Mouse (Mus musculus): ENCODE results near the gene Clspn. TPM values are rescaled to one million over a fixed set of nuclear protein-coding genes. Genes with fewer than 3 reads are reported as not detected.

Gene Clspn
- polyA plus RNA-seq, 1 experiment from 2014 or later: 17.1 TPM

GRCm38 (mm10) chr4:126639339-126639738 is 82.6 kb downstream of the Clspn start:
- no peak for ATAC-seq (replicated peaks; ENCODE audit: insufficient number of reproducible peaks, insufficient read depth, low FRiP score, low read depth)
- 45% methylated on average over 7 of the region's 7 CpGs for WGBS
- H3K4me1 ChIP-seq (replicated peaks): no peaks in the 10 kb centered on the region
- H3K9ac ChIP-seq: no peak overlapping the region
- H3K4me2 ChIP-seq: no peak overlapping the region
- H3K9me3 ChIP-seq (replicated peaks): no peaks in the 10 kb centered on the region
- H3K4me3 ChIP-seq: no peak overlapping the region
- H3K27me3 ChIP-seq: peaks cover 19% of the 10 kb centered on the region
- H3K36me3 ChIP-seq: no peaks in the 10 kb centered on the region
- no peak overlapping the region for H3K27ac ChIP-seq

- Histone ChIP-seq H3K9me3 (replicated peaks) (no peaks in the 10 kb centered on the region), H3K4me1 (replicated peaks) (no peaks in the 10 kb centered on the region), H3K27me3 (peaks cover 11% of the 10 kb centered on the region; the same call in 1 of the 2 replicates), H3K9ac (no peak overlapping the region), H3K36me3 (no peaks in the 10 kb centered on the region), H3K4me2 (no peak overlapping the region), H3K27ac (no peak overlapping the region), H3K4me3 (no peak overlapping the region)
- 32% methylated on average over 9 of the region's 9 CpGs for WGBS
- no peak for ATAC-seq (replicated peaks; ENCODE audit: insufficient number of reproducible peaks, insufficient read depth, low FRiP score, low read depth)
These were observed 85.2 kb downstream of the Clspn start for GRCm38 (mm10) chr4:126641901-126642300.

Small RNA genes lying within 50 kb of the gene (microRNA-seq; reads per million reads assigned to microRNA genes)
- not detected for gene Mir7119

Other genes with a start within 250 kb of the Clspn start
- gene Adprhl2, start 235.2 kb upstream of the Clspn start, polyA plus RNA-seq (2015; fragmentation: Nextera tagmentation; extraction: Ambion mirVana): 30.4 and 44.9 TPM in 2 replicates
- 1.1 and 2.4 TPM in 2 replicates for gene Tekt2, start 231.2 kb upstream of the Clspn start, polyA plus RNA-seq (2015; fragmentation: Nextera tagmentation; extraction: Ambion mirVana)
- 11.5 and 13.9 TPM in 2 replicates for gene Ago3, start 127.4 kb upstream of the Clspn start, polyA plus RNA-seq (2015; fragmentation: Nextera tagmentation; extraction: Ambion mirVana)
- 1.9 and 2.5 TPM in 2 replicates for gene Ago1, start 88.4 kb upstream of the Clspn start, polyA plus RNA-seq (2015; fragmentation: Nextera tagmentation; extraction: Ambion mirVana)
- gene Ago4, start 23.5 kb upstream of the Clspn start, polyA plus RNA-seq (2015; fragmentation: Nextera tagmentation; extraction: Ambion mirVana): 0.97 and 1.4 TPM in 2 replicates
- 1.8 and 2.4 TPM in 2 replicates for gene 5730409E04Rik, start 52.9 kb downstream of the Clspn start, polyA plus RNA-seq (2015; fragmentation: Nextera tagmentation; extraction: Ambion mirVana)
- 358 and 375 TPM in 2 replicates for gene Psmb2, start 120.7 kb downstream of the Clspn start, polyA plus RNA-seq (2015; fragmentation: Nextera tagmentation; extraction: Ambion mirVana)
- not detected in 2 replicates for gene Tfap2e, start 179.3 kb downstream of the Clspn start, polyA plus RNA-seq (2015; fragmentation: Nextera tagmentation; extraction: Ambion mirVana)
- 18.6 and 25.8 TPM in 2 replicates for gene Ncdn, start 196.5 kb downstream of the Clspn start, polyA plus RNA-seq (2015; fragmentation: Nextera tagmentation; extraction: Ambion mirVana)
- 20.2 and 21.9 TPM in 2 replicates for gene AU040320, start 196.6 kb downstream of the Clspn start, polyA plus RNA-seq (2015; fragmentation: Nextera tagmentation; extraction: Ambion mirVana)